Mouse (Mus musculus) layer of hippocampus, adult 18-20 months (tissue): ENCODE measurements around the gene Shroom3. TPM values are rescaled to one million over a fixed set of nuclear protein-coding genes. Genes with fewer than 3 reads are reported as not detected.

Source experiments
- DNase-seq, 2 experiments: peaks; one replicate each; pipeline ENCODE4 v3.0.0; 2022; ENCODE audit warnings: low spot score in 2 of 2
- microRNA-seq, 2 experiments: library from miRNA; unstranded; fragments of <30 nt; microRNA quantifications; one replicate each; pipeline ENCODE4 v1.2.0; 2021
- total RNA-seq, 2 experiments: library from RNA; stranded (reverse); gene quantifications; 2 replicates each; pipeline ENCODE4 v1.2.3; 2021

The Shroom3 gene
- total RNA-seq, 2 experiments from 2014 or later, result 2.3 to 2.5 TPM

- DNase-seq, result no peak
Measured at GRCm38 (mm10) chr5:92998494-92999016, 315.3 kb downstream of the Shroom3 start.

DNA sequence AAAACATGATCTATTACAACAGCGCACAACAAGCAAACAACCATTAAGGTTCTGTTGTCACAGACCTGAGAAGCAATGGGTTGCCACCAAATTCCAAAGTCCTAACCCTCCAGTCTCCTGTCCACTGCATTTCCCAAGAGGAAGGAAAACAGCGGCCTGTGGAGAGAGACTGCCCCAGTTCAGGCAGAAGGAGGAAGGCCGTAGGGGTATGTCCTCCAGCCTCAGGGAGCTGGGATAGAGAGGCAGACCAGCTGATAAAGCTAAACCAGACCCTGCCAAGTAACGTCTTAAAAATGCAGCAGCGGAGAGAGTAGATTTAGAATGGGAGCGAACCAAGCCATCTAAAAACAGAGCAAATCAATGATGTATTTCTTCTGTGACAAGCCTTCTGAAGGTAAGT, 316.8 kb downstream of the Shroom3 start:
- DNase-seq, result no peak

- peak; percentile 28 to 55 for DNase-seq
Measured at GRCm38 (mm10) chr5:93000774-93001757, 317.8 kb downstream of the Shroom3 start.

DNA sequence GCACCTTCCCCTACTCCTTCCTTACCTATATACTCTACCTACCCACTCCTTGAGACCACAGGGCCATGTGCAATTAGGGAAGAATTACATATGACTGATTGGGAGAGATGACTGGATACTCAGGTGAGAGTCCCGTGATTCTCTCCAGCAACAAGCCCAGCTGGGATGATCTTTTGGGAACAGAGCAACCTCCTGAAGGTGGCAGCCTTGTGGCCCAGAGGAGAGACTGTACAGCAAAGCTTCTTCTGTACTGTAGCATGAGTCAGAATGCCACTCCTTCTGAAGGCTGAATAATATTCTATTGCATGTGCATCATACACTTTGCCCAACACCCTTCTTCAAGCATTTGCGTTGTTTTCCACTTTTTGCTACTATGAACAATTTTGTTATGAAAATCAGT, 319.4 kb downstream of the Shroom3 start:
- no peak for DNase-seq

- no peak for DNase-seq
Measured at GRCm38 (mm10) chr5:93005229-93005814, 322.1 kb downstream of the Shroom3 start.

- no peak for DNase-seq
Measured at GRCm38 (mm10) chr5:93005815-93006341, 322.6 kb downstream of the Shroom3 start.

GRCm38 (mm10) chr5:93008256-93008655, 325.0 kb downstream of the Shroom3 start:
- DNase-seq, result no peak

Small RNAs within 50 kb of the gene (microRNA-seq; reads per million reads assigned to microRNA genes)
- gene Mir1961, result 0 reads per million in 2 experiments

Other genes starting within 250 kb of the Shroom3 start
- gene Nup54, start 248.2 kb upstream of the Shroom3 start, total RNA-seq, result 10 to 100 TPM; 29.6 to 32.0 TPM
- gene Scarb2, start 176.6 kb upstream of the Shroom3 start, total RNA-seq, result 10 to 100 TPM; 92.7 to 93.2 TPM
- gene Fam47e, start 128.4 kb upstream of the Shroom3 start, total RNA-seq, result 1 to 10 TPM in 1 of 2 experiments, under 1 TPM in 1; 0.48 to 1.1 TPM
- gene Stbd1, start 80.4 kb upstream of the Shroom3 start, total RNA-seq, result 1 to 10 TPM; 2.6 to 3.4 TPM
- gene Ccdc158, start 8.2 kb upstream of the Shroom3 start, total RNA-seq, result under 1 TPM; 0.46 to 0.92 TPM